Mouse (Mus musculus) lung, embryonic 16.5 days (tissue): Measurements from ENCODE around the gene Hexim2. TPM values are rescaled to one million over a fixed set of nuclear protein-coding genes. Genes with fewer than 3 reads are reported as not detected.

Source experiments
- ATAC-seq: fragments of 200-750 bp; cut with Nextera tagmentation; 2 replicates; pipeline ENCODE4 v1.8.0; 2017; ENCODE audit warnings: low read depth, mild to moderate bottlenecking, moderate library complexity
- H3K27ac ChIP-seq: fragments of 300-500 bp; sonication (generic); 2 replicates; pipeline ENCODE4 v1.5.1; 2014; ENCODE audit warnings: mild to moderate bottlenecking, control low read depth, low read length
- H3K27me3 ChIP-seq: fragments of 300-500 bp; sonication (generic); 2 replicates; pipeline ENCODE4 v1.6.1; 2014; ENCODE audit warnings: low read depth, low read length, mixed read lengths; ENCODE audit not compliant: control insufficient read depth, insufficient read depth
- H3K36me3 ChIP-seq: fragments of 300-500 bp; sonication (generic); 2 replicates; pipeline ENCODE4 v1.6.1; 2014; ENCODE audit warnings: low read length; ENCODE audit not compliant: control insufficient read depth, insufficient read depth
- H3K4me1 ChIP-seq: fragments of 300-500 bp; sonication (generic); replicated peaks from 2 replicates; pipeline ENCODE4 v1.6.1; 2014; ENCODE audit warnings: low read length, mixed read lengths; ENCODE audit not compliant: control insufficient read depth, insufficient read depth
- H3K4me2 ChIP-seq: fragments of 300-500 bp; sonication (generic); 2 replicates; pipeline ENCODE4 v1.6.1; 2014; ENCODE audit warnings: low read depth, low read length, control low read depth
- H3K4me3 ChIP-seq: fragments of 300-500 bp; sonication (generic); 2 replicates; pipeline ENCODE4 v1.5.1; 2014; ENCODE audit warnings: mild to moderate bottlenecking, low read length, control low read depth
- H3K9ac ChIP-seq: fragments of 300-500 bp; sonication (generic); 2 replicates; pipeline ENCODE4 v1.6.1; 2014; ENCODE audit warnings: low read length, control low read depth
- H3K9me3 ChIP-seq: fragments of 300-500 bp; sonication (generic); 2 replicates; pipeline ENCODE4 v1.6.1; 2016; ENCODE audit warnings: low read length; ENCODE audit not compliant: control insufficient read depth
- WGBS: fragments of 180-500 bp; shearing (Covaris S2); extraction: QIAGEN DNeasy Blood & Tissue Kit; methylation state at CpG from one replicate; pipeline ENCODE4 v1.1.7; 2014; 5-methylcytosine and 5-hydroxymethylcytosine counted together
- polyA plus RNA-seq: library from polyadenylated mRNA; unstranded; fragments of >200 nt; fragmentation: Nextera tagmentation; extraction: Ambion mirVana; gene quantifications from 2 replicates; pipeline ENCODE4 v1.2.1, GENCODE M21; 2015

Hexim2 gene
- polyA plus RNA-seq, 1 experiment from 2014 or later: 8.7 TPM

DNA sequence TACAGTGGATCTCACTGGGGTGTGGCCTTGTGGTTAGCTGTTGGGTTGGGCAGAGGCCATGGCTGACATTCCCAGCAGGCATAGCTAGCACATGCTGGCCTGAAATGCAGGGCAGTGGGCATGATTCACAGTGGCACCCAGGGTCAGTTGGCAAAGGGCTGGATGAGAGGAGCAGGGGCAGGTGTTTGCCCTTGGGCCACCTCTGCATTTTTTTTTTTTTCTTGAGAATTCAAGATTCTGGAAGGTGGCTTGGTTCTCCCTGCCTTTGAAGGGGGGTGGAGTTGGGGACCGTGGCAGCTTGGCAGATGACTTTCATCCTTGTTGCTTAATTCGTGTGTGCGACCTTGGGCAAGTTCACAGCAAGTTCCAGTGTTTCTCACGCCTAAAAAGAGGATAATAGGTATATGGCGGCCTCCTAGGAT is 42.2 kb downstream of the Hexim2 start:
- no peak overlapping the region for H3K4me2 ChIP-seq
- WGBS: 77% methylated on average over 5 of the region's 5 CpGs
- H3K27ac ChIP-seq: no peak overlapping the region
- H3K4me3 ChIP-seq: no peak overlapping the region
- H3K9me3 ChIP-seq: no peaks in the 10 kb centered on the region
- H3K9ac ChIP-seq: no peak overlapping the region
- H3K36me3 ChIP-seq: no peaks in the 10 kb centered on the region
- peaks cover 25% of the 10 kb centered on the region for H3K27me3 ChIP-seq
- peaks cover 7% of the 10 kb centered on the region for H3K4me1 ChIP-seq
- no peak for ATAC-seq

DNA sequence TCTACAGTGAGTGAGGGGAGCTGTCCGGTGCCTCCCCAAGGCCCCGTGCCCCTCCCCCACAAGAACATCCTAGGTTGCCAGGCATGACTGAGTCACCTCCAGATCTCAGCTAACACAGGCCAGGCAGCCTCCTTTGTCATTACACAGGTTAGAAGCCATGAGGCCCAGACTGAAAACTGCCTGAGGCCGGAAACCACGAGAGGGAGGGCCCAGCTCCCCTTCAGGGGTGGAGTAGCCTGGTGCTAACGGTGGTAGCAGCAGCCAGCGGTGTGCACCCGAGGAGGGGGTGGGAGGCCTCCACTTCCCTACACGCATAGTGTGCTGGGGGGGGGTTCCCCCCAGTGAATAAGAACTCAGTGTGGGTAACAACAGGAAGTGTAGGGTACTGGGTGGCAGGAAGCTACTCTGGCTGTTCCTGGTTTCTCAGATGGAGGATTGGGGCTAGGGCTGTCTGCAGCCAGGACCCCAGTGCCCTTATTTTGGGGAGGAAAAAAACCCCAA is 42.7 kb downstream of the Hexim2 start:
- Histone ChIP-seq H3K27me3 (peaks cover 22% of the 10 kb centered on the region), H3K36me3 (no peaks in the 10 kb centered on the region), H3K4me1 (peaks cover 7% of the 10 kb centered on the region), H3K9me3 (no peaks in the 10 kb centered on the region), H3K27ac (no peak overlapping the region), H3K4me3 (no peak overlapping the region), H3K9ac (no peak overlapping the region), H3K4me2 (no peak overlapping the region)
- ATAC-seq: peak; percentile 39; the same call in 1 of the 2 replicates
- 41% methylated on average over 8 of the region's 8 CpGs for WGBS

DNA sequence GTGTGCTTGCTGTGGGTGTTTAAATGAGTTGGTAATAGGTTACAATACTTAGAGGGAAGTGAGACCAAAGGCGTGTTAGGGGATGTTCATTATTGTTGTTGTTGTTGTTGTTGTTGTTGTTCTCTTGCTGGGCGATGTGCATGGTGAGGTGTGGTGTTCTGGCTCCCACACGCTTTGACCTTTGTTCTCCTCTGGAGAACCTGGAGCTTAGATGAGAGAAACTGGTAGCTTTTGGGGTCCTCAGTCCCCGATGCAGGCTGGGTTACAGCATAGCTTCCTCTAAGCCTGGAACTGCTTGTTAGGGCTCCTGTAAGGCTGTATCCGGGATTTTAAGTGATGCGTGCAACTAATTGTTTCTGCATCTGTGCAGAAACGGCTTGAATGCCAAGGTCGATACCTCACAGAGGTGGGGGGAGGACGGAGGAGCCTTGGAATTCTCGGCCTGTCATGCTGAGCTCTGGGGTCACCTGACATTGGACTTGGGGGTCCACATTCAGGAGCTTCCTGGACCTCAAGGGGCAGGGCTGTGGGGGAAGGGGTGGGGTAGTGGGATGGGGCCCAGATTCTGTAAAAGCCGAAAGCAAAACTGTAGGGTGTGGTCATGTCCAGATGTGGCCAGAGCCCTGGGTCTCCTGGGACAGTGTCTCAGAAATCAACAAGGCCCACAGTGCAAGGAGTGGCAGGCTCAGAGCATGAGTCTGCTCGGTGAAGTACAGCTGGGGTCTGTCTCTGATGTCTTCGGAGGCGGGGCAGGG is 43.6 kb downstream of the Hexim2 start:
- Histone ChIP-seq H3K36me3 (no peaks in the 10 kb centered on the region), H3K4me2 (no peak overlapping the region), H3K27ac (no peak overlapping the region), H3K4me3 (no peak overlapping the region), H3K9ac (no peak overlapping the region), H3K4me1 (peaks cover 3% of the 10 kb centered on the region), H3K9me3 (no peaks in the 10 kb centered on the region), H3K27me3 (peaks cover 13% of the 10 kb centered on the region)
- WGBS: 65% methylated on average over 14 of the region's 14 CpGs
- no peak for ATAC-seq

DNA sequence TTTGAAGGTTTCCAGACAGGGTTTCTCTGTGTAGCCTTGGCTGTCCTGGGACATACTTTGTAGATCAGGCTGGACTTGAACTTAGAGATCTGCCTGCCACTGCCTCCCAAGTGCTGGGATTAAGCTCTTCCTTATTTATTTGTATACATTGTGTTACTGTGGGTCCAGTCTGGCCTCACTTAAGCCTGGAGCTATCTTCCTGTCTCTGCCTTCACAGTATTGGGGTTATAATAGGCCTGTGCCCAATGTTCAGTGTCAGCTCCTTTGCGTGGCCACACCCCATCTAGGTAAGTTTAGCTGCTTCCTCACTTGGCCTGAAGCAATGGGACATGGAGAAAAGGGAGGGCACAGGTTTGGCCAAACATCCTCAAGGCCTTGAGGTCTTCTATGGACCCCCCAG is 44.3 kb downstream of the Hexim2 start:
- Histone ChIP-seq H3K9me3 (no peaks in the 10 kb centered on the region), H3K36me3 (no peaks in the 10 kb centered on the region), H3K4me3 (no peak overlapping the region), H3K4me2 (no peak overlapping the region), H3K4me1 (no peaks in the 10 kb centered on the region), H3K27me3 (peaks cover 8% of the 10 kb centered on the region), H3K27ac (no peak overlapping the region), H3K9ac (no peak overlapping the region)
- WGBS: 85% methylated on average over 1 of the region's 1 CpGs
- ATAC-seq: no peak

DNA sequence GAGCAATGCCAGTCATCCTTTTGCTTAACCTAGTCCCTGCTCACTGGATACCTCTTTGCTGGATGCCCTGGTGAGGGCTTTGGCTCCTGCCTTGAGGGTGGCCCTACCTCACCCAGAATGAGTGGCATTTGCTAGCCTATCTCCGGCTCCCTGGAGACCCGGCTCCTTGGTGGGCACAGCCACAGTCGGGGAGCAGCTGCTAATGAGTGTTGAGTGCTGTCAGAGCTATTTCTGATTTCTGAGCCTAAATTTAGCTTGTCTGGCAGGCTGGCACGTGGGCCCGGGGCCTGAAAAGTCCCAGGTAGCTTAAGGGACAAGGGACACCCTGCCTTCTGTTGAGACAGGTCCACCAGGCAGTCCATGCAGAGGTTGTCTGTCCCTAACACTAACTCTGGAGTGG is 45.0 kb downstream of the Hexim2 start:
- Histone ChIP-seq H3K9ac (no peak overlapping the region), H3K4me2 (no peak overlapping the region), H3K27me3 (peaks cover under 1% of the 10 kb centered on the region), H3K36me3 (no peaks in the 10 kb centered on the region), H3K4me1 (no peaks in the 10 kb centered on the region), H3K27ac (no peak overlapping the region), H3K4me3 (no peak overlapping the region), H3K9me3 (no peaks in the 10 kb centered on the region)
- ATAC-seq: no peak
- 74% methylated on average over 5 of the region's 5 CpGs for WGBS

DNA sequence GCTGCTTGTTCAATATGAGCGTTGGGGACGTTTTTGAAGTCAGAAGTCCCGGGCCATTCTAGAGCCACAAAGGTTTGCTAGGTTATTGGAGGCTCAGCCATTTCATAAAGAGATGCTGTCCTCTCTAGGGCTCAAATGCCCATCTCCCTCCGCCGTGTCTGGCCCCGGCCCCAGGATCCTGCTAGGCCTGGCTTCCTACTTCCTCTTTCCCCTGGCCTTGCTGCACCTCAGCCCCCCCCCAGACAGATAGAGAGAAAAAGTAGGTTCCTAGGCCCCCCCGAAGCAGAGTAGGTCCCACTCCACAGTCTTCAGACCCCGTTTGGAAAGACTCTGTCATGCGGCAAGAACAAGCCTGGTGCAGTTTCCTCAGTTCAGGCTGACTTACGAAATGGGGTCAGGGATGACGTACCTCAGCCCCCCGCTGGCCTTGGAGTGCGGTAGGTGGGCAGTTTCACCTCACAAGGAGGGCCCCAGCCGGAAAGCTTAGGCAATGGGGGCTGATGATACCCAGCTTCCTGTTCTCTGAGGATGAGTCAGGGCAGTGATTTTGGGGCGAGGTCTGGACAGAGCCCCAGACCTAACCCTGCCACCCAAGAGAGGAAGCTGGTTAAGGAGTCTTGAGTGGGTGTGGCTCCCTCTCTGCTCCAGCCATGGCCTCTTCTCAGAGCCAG is 45.7 kb downstream of the Hexim2 start:
- no peak overlapping the region for H3K4me3 ChIP-seq
- no peak overlapping the region for H3K4me2 ChIP-seq
- ATAC-seq: no peak
- 79% methylated on average over 15 of the region's 15 CpGs for WGBS
- H3K9me3 ChIP-seq: no peaks in the 10 kb centered on the region
- H3K4me1 ChIP-seq: no peaks in the 10 kb centered on the region
- H3K27me3 ChIP-seq: no peaks in the 10 kb centered on the region; the same call in 1 of the 2 replicates
- H3K9ac ChIP-seq: no peak overlapping the region
- H3K27ac ChIP-seq: no peak overlapping the region
- no peaks in the 10 kb centered on the region for H3K36me3 ChIP-seq

DNA sequence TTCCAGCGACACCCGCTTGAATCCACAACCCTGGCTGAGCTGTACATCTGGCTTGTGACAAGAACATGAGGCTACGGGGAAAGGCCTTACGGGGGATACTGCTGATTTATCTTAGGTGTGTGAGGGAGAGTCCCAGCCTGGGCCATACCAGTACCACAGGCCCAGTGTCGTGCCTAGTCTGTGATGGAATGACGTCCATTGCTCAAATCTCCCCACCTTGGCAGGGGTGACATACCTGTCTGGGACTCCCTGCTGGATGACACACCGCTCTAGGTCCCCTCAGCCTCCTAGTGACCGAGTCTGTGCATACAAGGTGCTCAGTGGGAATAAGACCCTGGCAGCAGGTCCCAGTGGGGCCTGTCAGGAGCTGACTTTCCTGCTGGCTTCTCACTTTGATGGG is 46.5 kb downstream of the Hexim2 start:
- Histone ChIP-seq H3K4me3 (no peak overlapping the region), H3K36me3 (no peaks in the 10 kb centered on the region), H3K27ac (no peak overlapping the region), H3K27me3 (no peaks in the 10 kb centered on the region; the same call in 1 of the 2 replicates), H3K4me1 (no peaks in the 10 kb centered on the region), H3K9ac (no peak overlapping the region), H3K9me3 (no peaks in the 10 kb centered on the region), H3K4me2 (no peak overlapping the region)
- 82% methylated on average over 8 of the region's 8 CpGs for WGBS
- no peak for ATAC-seq

DNA sequence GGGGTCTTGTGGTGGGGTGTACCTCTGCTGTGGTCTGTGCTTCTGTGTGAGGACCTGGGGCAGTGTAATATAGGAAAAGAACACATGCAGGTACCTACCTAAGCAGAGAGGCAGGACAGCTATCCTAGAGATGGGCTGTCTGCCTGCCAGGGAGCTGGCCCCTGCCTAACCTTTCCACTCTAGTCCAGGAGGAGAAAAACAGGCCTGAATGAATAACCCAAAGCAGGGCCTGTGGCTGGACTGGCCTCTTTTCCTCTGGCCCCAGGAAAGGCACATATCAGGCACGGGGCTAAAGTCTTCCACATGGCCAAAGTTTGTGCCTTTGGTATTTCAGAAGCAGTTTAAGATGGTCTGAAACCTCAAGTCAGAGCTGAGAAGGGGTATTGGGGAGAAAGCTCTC is 48.2 kb downstream of the Hexim2 start:
- no peaks in the 10 kb centered on the region for H3K4me1 ChIP-seq
- H3K27me3 ChIP-seq: no peaks in the 10 kb centered on the region; the same call in 1 of the 2 replicates
- no peak overlapping the region for H3K4me3 ChIP-seq
- H3K27ac ChIP-seq: no peak overlapping the region
- H3K9ac ChIP-seq: no peak overlapping the region
- H3K36me3 ChIP-seq: no peaks in the 10 kb centered on the region
- no peak overlapping the region for H3K4me2 ChIP-seq
- H3K9me3 ChIP-seq: no peaks in the 10 kb centered on the region
- no peak for ATAC-seq
- 39% methylated on average over 1 of the region's 1 CpGs for WGBS

DNA sequence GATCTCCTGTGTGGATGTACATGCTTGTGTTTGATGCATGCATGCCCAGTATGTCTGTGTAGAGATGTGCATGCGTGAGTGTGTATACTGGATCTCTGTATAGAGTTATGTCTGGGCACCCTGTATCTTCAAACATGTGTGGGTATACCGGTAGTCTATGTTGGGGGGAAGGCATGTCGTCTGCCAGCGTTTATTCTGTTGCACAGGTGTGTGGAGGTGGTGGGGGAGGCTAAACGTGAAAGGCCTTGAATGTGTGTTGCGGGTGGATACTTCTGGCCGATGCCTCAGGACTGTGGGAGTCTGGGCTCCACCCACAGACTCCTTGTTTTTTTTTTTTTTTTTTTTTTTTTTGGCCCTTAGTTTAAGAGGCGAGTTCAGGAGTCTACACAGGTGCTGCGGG is 49.1 kb downstream of the Hexim2 start:
- no peak for ATAC-seq
- no peaks in the 10 kb centered on the region for H3K9me3 ChIP-seq
- no peak overlapping the region for H3K4me3 ChIP-seq
- no peaks in the 10 kb centered on the region for H3K27me3 ChIP-seq
- H3K4me2 ChIP-seq: no peak overlapping the region
- no peak overlapping the region for H3K27ac ChIP-seq
- no peaks in the 10 kb centered on the region for H3K36me3 ChIP-seq
- no peak overlapping the region for H3K9ac ChIP-seq
- WGBS: 72% methylated on average over 9 of the region's 9 CpGs
- no peaks in the 10 kb centered on the region for H3K4me1 ChIP-seq
